Mouse (Mus musculus): ENCODE results near the gene Baz1b. TPM values are rescaled to one million over a fixed set of nuclear protein-coding genes. Genes with fewer than 3 reads are reported as not detected.

Gene Baz1b
- 10 to 100 TPM; 64.5 to 72.0 TPM for total RNA-seq (2021)

DNA sequence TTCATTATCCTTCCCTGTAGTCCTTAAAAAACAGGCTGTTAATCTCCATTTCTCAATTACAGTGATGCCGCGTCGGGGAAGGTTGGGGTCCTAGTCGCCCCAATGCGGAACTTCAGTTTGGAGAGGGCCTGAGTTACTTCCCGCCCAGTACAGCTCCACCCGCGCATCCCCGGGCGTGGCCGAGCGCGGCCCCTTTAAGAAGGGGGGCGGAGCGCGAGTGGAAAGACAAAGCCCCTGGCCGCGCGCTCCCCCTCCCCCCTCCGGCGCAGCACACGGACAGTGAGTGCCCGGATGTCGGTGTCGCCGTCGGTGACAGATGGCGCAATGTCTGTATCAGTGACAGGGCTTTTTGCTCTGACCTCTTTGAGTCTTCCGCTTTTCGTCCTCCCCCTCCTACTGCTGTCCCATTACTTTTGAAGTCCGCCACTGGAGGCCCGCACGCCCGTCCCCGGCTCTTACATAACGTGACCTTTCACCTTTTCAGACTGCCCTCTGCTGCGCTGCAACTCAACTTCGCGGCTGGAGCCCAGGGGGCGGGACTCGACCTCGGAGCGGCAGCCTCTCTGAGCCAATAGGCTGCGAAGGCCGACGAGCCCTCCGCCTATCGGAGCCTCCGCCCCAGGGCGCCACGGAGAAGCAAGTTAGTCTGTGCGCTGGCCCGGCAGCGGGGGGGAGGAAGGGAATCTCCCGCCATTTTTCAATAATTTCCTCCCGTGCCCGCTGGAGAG is at the start of gene Baz1b:
Gene Baz1b, plus strand, starts transcription at position 644 of the 728 bp plus-strand sequence.
- intact Hi-C loops (cut with DNase I) = loop anchor here (1.0 to 5.0 kb wide), 4 partner anchors 18 to 174 kb away; partner anchors contain the start of genes Bcl7b, Tbl2 and Vps37d
- peak; percentile 99 for DNase-seq (ENCODE audit: low spot score in 2 of 2)

DNA sequence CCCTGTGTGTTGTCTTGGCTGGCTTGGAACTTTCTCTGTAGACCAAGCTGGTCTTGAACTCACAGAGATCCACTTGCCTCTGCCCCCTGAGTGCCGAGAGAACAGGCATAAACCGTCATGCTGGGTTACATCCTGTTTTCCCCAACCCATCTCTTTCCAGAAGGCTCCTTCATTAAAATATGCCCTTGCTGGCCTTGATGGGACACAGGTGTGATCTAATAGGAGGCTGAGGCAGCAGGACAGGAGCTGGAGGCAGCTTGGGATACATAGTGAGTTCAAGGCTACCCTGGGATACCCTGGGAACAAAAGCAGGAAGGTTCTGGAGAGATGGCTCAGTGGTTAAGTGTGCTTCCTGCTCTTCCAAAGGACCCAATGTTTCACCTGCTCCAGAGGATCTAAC is 47.2 kb upstream of the Baz1b start:
- DNase-seq (ENCODE audit: low spot score in 2 of 2) = no peak
- intact Hi-C loops (cut with DNase I) = no loop called here

DNA sequence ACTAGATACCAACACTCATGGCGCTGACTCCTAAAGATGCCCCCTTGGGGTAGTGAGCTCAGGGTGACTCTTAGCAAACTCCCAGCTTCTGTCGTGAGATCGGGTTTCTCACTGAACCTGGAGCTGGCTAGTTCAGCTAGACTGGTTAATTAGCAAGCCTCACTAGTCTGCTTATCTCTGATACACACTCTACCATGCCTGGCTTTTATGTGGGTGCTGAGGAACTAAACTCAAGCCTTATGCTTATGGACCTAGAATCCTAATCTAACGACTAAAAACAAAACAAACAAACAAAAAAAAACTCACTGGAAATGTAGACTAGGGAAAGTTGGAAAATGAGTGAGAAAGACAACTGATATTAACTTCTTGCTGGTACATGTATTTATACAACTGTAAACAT is 42.6 kb upstream of the Baz1b start:
- DNase-seq (ENCODE audit: low spot score in 2 of 2) = no peak
- intact Hi-C loops (cut with DNase I) = no loop called here

DNA sequence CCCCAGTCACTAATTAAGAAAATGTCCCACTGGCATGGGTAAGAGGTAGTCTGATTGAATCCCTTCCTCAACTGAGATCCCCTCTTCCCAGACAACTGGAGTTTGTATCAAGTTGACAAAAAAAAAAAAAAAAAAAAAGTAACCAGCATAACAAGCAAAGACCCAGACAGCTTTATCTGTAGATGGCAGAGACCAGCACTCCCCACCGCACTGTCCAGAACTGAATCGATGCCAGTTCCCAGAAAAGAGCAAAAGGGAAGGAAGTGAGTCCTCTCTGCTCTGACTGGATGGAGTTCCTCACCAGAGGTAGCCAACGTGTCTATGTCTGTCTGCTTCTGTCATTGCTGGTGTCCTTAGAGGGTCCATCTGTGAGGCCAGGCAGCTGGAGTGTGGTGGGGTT is 41.5 kb upstream of the Baz1b start:
- DNase-seq (ENCODE audit: low spot score in 2 of 2) = peak in 1 of 2 experiments; percentile 35
- intact Hi-C loops (cut with DNase I) = loop anchor here (5.0 kb wide), 1 partner anchor 68 kb away; the partner anchor contains the start of gene Vps37d

DNA sequence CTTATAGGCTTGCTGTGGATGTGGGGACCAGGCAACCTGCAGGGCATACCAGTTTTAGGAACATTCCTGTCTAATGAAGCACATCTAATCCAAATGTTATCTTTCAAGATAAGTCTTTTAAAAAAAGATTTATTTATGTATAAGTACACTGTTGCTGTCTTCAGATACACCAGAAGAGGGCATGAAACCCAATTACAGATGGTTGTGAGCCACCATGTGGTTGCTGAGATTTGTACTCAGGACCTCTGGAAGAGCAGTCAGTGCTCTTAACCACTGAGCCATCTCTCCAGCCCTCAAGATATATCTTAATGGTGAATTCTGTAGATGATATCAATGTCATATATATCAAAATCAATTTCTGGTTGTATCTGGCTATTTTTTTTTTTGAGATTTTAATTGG is 41.1 kb upstream of the Baz1b start:
- intact Hi-C loops (cut with DNase I) = loop anchor here (5.0 kb wide), 1 partner anchor 69 kb away; the partner anchor contains the start of gene Vps37d
- no peak for DNase-seq (ENCODE audit: low spot score in 2 of 2)

DNA sequence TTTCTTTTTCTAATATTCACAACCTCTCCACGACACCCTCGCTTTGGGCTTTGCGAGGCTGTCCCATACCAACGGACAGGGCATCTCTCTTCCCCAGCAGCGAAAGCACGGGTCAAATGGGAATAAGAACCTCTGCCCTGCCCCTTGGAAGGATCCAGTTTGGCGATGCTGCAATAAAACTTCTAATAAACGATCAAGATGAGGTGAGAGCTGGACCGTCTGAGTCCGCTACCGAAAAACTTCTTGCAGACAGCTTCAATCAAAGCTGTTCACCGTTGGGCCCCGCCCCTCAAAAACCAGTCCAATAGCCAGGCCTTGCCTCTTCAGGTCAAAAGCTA is 38.4 kb upstream of the Baz1b start:
- intact Hi-C loops (cut with DNase I) = loop anchor here (1.0 to 5.0 kb wide), 3 partner anchors 20 to 71 kb away; partner anchors contain the start of genes Baz1b, Bcl7b and Vps37d
- no peak for DNase-seq (ENCODE audit: low spot score in 2 of 2)

DNA sequence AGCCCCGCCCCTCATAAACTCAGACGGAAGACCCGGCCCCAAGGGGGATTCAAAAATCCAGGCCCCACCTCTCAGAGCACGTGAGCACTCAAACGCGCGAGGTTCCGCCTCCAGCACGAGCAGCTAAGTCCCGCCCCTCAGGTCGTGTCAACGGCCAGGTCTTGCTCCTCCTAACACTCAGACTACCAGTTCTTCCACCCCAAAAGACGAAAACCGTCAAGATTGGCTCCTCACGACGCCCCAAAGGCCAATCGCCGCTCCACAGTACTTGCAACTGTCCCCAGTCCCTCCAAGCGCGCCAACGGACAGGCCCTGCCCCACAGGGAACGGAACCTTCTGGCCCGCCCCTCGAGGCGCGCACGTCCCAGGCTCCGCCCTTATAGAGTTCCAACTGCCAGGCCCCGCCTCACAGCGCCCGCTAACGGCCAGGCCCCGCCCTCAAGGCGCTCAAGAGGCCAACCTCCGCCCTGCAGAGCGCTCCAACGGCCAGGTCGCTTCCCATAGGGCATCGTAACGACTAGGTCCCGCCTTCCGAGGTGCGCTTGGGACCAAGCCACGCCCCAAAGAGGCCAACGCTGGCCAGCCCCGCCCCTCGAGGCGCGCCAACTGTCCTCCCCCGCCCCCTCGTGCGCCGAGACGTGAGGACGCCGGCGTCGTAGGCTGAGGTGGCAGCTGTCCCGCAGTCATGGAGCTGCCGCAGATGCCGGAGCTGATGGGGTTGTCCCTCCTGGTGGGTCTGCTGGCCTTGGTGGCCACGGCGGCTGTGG is 37.8 kb upstream of the Baz1b start, which contains the start of gene Tbl2:
Gene Tbl2, plus strand, starts transcription at position 605 of the 767 bp plus-strand sequence.
- intact Hi-C loops (cut with DNase I) = loop anchor here (1.0 to 5.0 kb wide), 3 partner anchors 19 to 72 kb away; partner anchors contain the start of genes Baz1b, Bcl7b and Vps37d
- DNase-seq (ENCODE audit: low spot score in 2 of 2) = peak; percentile 98 to 99

DNA sequence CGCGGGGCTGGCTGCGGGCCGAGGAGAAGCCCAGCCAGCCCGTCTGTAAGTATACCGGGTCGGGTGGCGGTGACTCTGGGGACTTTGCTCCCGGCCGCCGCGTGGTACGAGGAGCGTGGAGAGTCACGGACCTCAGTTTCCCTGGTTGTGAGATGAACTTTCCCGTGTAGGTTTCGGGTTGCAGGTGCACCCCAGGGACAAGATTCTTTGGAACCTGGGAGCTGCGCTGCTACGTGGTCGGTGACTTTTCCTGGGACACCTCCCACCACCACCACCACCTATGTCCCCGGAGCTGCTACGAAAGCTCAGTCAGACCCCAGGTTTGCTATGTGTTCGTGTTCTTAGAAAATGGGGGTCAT is 37.3 kb upstream of the Baz1b start:
- intact Hi-C loops (cut with DNase I) = loop anchor here (1.0 to 5.0 kb wide), 4 partner anchors 19 to 137 kb away; partner anchors contain the start of genes Baz1b, Bcl7b and Vps37d
- DNase-seq (ENCODE audit: low spot score in 2 of 2) = no peak

DNA sequence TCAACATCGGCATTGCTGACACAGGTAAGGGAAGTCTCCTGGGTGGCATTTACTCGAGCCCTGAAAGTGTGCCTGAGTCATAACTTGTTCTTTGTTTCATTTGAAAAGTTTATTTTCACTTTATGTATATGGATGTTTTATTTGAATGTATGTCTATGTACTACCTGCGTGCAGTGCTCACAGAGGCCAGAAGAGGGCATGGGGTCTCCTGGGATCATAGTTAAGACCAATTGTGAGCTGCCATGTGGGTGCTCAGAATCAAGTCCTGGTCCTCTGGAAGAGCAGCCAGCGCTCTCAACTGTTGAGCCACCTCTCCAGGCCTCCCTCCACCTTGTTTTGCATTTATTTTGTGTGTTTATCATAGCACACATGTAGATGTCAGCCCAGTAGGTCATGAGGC is 30.6 kb upstream of the Baz1b start:
- DNase-seq (ENCODE audit: low spot score in 2 of 2) = no peak
- intact Hi-C loops (cut with DNase I) = no loop called here

DNA sequence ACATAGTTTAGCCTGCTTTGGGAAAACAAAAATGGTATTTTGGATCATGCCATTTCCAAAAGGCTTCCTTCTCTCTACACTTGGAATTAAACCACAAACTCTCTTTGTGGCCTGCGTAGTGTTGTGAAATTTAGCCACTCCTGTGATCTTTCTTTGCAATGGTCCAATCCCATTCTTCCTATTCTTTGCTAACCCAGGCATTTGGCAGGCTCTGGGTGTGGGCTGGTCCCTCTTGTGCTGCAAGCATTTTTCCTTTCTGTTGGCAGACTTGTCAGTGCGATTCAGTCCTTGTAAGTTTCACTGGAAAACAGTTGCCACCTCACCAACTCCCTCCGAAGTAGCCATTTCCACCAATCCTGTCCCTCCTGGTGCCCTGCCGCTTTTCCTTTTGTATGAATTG is 25.8 kb upstream of the Baz1b start:
- DNase-seq (ENCODE audit: low spot score in 2 of 2) = peak; percentile 27 to 81
- intact Hi-C loops (cut with DNase I) = no loop called here

DNA sequence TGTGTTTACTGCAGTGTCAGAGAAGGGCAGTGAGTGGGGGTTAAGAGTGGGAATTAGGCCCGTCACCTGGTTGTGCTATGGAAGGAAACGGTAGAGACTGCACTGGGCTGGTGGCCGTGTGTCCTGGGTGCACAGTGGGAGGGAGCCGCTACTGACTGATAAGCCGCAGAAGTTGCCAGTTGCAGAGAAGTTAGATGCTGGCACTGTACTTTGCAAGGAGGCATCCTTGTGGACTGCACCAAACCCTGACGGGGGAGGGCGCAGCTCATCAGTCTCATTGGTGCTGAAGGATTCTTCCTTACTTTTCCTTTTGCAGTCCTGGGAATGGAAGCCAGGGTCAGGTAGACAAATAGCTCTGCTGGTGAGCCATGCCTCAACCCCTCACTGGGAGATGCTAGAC is 25.4 kb upstream of the Baz1b start:
- intact Hi-C loops (cut with DNase I) = no loop called here
- no peak for DNase-seq (ENCODE audit: low spot score in 2 of 2)

DNA sequence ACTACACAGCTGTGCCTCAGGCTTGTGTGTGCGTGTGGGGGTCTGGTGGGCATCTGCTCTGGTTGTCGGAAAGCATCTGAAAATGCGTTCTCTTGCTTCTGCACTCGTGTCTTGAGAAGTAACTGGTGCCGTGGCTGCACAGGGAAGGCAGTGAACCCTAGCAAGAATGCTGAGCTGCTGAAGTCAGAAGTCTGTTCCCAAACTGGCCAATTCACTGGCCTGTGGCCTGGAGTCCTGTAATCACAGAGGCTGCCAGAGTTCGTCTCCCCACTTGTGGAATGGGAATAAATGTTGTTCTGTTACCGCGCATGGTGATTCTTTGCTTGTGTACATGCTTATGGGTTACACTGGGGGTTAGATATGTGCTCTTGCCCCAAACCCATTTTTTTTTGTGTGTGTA is 24.7 kb upstream of the Baz1b start:
- intact Hi-C loops (cut with DNase I) = no loop called here

DNA sequence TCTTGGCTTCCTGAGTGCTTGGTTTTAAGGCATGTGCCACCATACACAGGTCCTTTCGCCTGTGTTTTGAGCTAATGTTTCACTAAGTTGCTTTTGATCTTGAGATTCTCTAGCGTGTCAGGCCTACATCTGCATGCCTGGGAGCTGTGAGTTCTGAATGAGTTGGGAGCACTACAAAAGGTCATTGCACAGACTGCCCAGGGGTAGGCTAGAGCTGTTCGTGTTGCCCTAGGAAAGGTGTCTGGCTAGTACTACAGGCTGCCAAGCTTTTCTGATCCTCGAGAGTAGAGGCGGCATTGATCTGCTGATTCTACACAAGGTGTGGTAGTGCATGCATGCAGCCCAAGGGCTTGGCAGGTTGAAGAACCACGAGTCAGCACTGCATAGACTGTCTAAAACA is 24.2 kb upstream of the Baz1b start:
- intact Hi-C loops (cut with DNase I) = no loop called here
- DNase-seq (ENCODE audit: low spot score in 2 of 2) = no peak

More for the DNA sequence above, 24.7 kb upstream of the Baz1b start:
- no peak for DNase-seq (ENCODE audit: low spot score in 2 of 2)

DNA sequence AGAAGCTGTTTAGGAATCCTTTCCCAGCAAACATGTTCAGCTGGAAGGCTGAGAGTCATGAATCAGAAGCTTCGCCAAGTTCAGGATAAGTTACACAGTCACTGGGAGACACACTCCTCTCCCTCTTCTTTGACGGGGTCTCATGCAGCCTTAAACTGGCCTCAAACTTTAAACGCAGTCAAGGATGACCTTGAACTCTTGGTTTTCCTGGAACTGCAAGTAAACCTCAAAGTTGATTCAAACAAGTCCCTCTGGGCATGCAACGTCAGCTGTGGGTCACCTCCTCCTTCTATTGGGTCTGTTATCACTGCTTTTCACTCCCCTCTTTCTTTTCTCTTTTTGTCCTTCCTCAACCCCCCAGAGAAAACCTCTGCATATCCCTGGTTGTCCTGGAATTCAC is 20.2 kb upstream of the Baz1b start:
- no peak for DNase-seq (ENCODE audit: low spot score in 2 of 2)
- intact Hi-C loops (cut with DNase I) = no loop called here

DNA sequence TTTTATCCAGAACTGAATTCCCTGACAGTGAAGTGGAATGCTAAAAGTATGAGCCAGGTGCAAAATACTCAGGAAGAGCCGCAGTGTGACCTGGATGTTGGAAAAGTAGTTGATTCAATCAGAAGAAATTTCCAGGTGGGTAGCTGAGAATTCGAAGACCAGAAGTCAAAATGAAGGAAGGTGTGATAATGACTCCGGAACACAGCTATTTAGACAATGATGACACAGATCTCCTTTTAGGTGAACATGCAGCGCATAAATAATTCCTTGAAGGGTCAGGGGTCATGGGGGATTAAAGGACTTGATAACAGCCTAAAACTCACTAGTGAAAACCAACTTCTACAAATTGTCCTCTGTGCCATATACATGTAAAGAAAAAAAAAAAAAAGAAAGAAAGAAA is 19.6 kb upstream of the Baz1b start:
- DNase-seq (ENCODE audit: low spot score in 2 of 2) = no peak
- intact Hi-C loops (cut with DNase I) = no loop called here

DNA sequence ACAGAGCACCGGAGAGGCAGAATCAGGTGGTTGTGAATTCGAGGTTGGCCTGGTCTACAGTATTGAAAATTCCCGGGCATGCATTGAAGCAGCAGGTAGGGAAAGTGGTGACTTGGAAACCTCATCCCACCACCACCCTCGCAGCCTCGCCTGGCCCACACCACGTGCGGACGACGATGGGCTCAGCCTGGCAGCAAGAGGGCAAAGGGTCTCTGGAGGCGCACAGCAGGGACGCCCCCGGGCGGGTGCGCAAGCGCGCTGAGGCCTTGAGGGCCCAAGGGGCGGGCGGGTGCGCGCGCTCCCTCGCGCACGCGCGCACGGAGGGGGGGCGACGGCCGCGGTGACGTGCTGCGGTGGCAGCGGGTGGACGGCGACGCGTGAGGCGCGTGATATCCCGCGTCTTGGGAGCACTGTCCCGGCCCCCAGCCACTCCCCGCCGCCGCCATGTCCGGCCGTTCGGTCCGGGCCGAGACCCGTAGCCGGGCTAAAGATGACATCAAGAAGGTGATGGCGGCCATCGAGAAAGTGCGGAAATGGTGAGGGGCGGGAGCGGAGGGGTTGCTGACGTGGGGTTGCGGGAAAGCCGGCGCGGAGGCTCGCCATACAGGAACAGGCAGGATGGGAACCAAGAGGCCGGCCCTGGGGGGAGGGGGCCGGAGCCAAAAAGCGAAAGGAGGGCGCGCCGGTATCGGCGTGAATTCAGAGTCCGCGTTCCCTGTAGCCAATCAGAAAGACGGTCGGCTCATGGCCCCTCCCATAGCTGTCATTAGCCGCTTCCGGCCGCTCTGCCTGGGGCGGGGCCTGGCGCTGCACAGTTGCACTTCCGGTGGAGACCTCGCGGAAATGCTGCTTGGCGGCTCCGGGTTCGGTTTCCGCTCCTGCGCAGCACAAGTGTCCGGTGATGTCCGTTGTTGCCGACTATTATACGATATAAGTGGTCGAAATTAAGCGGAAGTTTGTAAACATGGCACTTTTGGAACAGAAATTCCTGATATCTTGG is 18.7 kb upstream of the Baz1b start, which contains the start of gene Bcl7b:
Gene Bcl7b, plus strand, starts transcription at position 221 of the 1,000 bp plus-strand sequence.
- peak; percentile 97 to 99 for DNase-seq (ENCODE audit: low spot score in 2 of 2)
- intact Hi-C loops (cut with DNase I) = loop anchor here (1.0 kb wide), 2 partner anchors 19 kb away; partner anchors contain the start of genes Baz1b and Tbl2

DNA sequence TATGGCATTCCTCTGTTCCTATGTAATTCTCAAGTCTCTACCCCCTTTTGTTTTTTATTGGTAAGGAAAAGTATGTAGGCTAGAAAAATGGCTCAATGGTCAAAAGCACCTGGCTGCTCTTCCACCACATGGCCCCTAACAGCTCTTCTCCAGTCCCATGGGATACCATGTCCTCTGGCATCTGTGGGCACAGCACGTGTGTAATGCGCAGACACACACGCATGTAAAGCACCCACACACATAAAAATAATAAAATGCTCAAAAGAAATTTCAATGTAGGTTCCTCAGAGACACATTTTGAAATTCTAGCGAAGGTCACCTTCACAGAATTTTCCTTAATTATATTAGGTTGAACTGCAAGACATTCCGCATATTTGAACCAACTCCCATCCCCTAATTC is 17.6 kb upstream of the Baz1b start:
- intact Hi-C loops (cut with DNase I) = no loop called here

DNA sequence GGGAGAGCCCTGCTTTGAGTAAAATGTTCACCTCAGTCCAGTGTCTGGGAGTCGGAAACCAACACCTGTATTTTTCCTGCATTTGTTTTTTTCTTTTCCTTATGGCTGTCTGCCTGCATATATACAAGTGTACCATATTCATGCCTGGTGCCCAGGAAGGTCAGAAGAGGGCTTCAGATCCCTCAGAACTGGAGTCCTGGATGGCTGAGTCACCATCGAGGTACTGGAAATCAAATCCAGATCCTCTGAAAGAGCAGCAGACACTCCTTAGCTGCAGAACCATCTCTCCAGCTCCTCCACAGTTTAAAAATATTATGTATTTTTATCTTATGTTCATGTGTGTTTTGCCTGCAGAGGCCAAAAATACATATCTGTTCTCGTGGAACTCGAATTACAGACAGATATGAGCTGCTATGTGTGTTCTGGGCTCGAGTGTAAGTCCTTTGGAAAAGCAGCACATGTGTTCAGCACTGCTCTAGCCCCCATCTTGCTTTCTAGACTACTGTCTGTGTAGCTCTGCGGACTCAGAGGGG is 15.3 kb upstream of the Baz1b start:
- intact Hi-C loops (cut with DNase I) = no loop called here
- peak in 1 of 2 experiments; percentile 53 for DNase-seq (ENCODE audit: low spot score in 2 of 2)

More for the DNA sequence above, 17.6 kb upstream of the Baz1b start:
- no peak for DNase-seq (ENCODE audit: low spot score in 2 of 2)

DNA sequence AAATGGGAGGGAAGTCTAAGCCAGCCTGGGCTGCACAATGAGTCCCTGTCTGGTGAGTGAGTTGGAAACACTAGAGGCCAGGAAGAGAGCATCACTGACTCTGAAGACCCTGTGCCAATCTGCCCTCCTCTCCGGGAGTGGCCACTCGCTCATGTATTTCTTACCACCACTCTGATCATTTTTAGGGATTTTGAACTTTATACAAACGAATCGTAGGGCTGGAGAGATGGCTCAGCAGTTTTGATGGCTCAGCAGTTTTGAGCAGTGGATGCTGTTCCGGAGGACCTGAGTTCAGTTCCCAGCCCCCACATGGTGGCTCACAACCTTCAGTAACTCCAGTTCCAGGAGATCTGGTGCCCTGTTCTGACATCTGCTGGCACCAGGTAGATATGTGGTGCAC is 14.1 kb upstream of the Baz1b start:
- no peak for DNase-seq (ENCODE audit: low spot score in 2 of 2)
- intact Hi-C loops (cut with DNase I) = no loop called here
